Mouse (Mus musculus) R1 (cell line): ENCODE data around the gene Rftn1.

Source experiments
- DNase-seq: peaks from one replicate; pipeline ENCODE4 v3.0.0-alpha.2; 2018; ENCODE audit warnings: low read depth, low spot score

Gene Rftn1

GRCm38 (mm10) chr17:50201828-50202445, 11.5 kb upstream of the Rftn1 start:
- DNase-seq: no peak

DNA sequence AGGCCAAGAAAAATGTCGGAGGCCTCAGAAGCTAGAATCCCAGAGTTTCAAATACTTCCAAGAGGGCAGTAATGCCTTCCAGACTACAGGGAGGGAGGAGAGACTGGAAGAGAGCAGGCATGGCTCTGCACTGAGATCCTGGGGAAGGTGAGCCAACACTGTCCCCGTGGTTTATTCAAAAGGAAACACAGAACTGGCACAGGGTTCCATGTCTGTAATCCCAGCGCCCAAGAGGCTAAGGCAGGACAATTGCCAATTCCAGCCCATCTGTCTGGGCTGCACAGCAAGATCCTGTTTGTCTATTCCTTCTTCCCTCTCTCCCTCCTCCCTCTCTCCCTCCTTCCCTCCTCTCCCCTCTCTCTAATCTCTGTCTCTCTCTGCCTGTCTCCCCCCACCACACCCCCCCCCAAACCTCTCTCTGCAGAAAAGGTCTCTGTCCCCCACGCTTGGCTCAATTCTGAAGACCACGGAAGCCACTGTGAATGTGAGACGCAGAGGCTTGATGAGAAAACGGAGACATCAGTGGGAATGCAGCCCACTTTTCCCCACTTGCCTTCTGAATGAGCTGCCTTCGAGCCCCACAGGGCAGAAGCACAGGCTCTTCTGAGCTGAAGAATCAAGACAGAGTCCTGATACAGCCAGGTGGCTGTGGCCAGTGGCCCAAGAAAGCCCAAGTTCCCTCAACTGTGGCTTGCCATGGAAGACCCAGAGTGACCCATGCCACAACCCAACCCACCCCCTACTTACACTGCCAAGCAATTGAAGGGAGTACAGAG, 8.8 kb upstream of the Rftn1 start:
- no peak for DNase-seq

DNA sequence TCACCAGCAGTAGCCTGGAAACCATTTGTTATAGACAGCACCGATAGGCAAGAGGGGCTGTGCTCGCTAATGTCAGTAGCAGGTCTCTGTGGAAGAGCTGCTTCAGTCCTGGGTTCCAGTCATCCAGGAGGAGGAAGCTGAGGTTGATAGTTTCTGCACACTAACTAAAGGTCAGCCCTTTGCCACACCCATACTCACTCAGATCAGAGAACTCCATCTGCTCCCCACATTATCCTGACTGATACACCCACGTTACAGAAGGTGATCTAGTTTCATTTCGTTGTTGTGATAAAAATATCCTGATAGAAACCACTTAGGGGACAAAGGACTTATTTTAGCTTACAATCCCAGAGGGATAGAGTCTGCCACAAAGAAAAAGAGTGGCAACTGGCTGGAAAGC, 7.1 kb upstream of the Rftn1 start:
- DNase-seq: no peak

DNA sequence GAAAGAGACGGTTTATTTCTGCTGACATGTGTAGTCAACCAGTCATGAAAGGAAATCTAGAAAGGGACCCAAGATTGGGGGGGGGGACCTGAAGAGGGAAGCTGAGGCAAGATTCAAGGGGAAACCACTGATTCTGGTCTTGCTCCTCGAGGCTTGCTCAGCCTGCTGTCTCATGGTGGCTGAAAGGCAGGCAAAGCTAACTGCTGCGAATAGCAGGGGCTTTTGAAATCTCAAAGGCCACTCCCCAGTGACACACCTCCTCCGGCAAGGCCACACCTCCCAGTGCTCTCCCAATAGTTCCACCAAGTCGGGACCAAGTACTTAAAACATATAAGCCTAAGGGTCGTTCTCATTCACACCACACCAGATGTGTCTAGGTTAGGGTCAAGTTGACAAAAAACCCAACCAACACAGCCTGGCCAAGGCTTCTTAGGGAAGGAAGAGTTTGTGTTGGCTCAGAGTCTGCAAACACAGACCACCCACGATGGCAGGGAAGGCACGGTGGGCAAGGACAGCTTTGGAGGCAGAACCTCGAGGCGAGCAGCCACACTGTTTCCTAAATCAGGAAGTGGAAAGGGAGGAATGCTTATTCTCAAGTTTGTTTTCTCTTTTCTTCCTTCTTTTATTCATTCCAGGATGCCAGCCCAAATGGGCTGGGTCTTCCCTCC, 5.7 kb upstream of the Rftn1 start:
- DNase-seq: peak; percentile 26

DNA sequence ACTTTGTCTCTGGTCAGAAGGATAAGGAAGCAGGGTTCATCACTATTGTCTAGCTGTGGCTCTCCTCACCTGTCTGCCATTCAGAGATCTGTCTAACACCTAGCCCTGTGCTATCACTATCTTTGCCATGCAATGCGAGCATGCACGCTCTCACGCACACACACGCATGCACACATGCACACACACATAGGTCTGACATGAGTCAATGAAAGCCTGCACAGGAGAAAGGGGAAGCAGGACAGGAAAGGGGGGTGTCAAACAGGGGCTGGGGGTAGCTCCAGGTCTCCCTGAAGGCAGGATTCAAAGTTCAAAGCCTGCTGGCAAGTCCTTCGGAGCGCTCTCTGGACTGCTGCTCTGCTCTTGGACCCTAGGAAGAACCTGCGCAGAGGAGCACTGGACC, 4.9 kb upstream of the Rftn1 start:
- DNase-seq: no peak

DNA sequence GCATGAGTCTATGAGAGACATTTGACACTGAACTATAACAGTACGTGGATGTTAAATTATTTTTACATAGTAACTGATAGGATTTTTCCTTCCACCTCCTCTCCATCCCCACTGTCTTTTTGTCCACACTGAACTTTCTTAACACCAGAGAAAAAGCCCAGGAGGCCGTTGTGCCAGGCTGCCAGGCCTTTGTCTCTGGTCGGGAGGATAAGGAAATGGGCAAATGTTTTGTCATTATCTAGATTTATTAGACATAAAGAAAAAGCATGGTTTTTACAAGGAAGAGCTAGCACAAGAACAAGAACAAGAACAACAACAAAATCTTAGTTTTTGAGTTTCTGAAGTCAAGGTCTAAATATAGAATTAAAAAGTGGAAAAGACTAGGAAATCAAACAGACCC, 4.1 kb upstream of the Rftn1 start:
- DNase-seq: no peak

- no peak for DNase-seq
These were observed 3.2 kb upstream of the Rftn1 start for GRCm38 (mm10) chr17:50193653-50194052.

- no peak for DNase-seq
These were observed 2.0 kb upstream of the Rftn1 start for GRCm38 (mm10) chr17:50192376-50192940.

DNA sequence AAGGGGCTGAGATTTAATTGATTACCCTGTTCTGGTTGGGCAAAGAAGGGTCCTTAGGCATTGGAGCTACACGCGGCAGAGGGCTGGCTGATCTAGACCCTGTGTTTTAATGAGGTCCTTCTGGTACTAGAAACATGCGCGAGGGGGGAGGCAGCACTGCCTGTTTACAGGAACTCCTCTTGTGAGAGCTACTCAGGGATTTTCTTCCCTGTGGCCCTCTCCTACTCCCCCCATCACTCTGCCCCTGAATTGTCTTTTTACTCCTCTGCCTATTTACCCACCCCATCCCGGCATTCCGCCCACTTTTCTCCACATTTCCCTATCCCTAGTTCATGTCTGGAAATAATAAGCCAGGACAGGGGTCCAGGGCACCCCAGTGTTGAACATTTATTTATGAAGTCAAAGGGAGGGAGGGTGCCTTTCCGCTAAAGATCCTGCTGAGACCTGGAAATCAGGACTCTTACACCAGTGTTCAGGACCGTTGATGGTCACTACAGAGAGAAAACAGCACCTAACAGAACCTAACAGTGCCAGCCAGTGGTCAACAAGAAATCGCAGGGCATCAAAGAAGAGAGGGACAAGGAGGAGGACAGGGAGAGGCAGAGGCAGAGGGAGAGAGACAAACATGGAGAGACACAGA, 964 bp upstream of the Rftn1 start:
- no peak for DNase-seq

- DNase-seq: peak; percentile 72
These were observed 977 bp downstream of the Rftn1 start for GRCm38 (mm10) chr17:50189381-50190012.

DNA sequence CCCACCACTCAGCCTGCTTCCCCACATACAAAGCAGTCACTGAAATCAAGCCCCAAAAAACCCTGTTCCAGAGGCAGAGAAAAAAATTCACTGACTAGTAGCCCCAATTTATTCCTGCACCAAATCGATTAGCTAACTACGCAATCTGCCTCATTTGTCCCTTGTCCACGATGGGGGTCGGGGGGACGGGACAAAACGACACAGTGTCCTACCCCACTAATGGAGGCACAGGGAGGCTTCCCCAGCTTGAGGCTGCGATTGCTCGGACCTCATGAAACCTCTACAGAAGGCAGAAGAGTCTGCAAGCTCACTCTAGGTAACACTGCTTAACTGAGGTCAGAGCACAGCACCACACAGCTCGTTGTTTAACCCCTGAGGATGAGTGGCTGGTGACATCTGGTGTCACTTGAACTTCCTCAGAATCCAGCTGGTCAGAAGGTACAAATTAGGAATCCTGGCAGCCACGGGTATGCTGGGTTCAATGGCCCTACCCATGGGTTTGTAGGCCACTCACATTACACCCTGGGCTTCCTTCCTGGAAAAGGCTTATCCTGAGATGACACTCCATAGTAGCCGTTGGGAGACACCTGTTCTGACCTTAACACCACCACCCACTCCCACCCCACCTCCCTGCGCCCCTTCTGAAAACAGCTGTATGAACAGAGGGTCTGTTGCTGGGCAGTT, 1.7 kb downstream of the Rftn1 start:
- no peak for DNase-seq

DNA sequence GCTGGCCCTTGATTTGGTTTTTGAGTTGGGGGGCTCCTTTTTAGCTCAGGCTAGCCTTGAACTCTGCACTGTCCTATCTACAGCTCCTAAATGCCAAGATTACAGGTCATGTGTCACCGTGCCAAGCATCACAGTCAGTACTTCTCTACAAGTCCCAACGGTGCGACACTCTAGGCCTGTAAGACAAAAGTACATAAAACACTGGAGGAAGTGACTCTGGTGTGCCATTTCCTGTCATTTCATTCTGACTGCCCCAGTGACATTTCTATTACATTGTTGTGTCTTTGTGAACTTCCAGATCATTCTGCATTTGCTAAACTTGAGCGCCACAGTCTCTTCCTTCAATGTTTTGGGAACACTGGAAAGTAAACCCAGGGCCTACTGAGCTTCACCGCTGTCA, 4.9 kb downstream of the Rftn1 start:
- DNase-seq: no peak

DNA sequence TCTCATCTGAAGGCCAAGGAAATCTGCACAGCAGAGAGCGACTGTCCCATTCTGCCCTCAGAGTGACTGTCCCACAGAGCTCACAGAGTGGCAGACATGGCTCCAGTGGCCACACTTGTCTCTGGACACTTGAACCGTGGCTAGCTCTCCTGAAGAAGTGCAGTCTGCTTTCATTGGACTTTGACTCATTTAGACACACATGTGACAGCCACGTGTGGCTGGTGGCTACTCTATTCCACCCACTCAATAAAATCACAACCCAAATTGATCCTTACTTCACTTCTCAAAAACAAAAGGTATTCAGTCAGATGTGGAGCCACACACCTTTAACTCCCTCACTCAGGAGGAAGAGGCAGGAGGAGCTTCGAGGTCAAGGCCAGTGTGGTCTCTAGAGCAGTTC, 5.4 kb downstream of the Rftn1 start:
- no peak for DNase-seq

DNA sequence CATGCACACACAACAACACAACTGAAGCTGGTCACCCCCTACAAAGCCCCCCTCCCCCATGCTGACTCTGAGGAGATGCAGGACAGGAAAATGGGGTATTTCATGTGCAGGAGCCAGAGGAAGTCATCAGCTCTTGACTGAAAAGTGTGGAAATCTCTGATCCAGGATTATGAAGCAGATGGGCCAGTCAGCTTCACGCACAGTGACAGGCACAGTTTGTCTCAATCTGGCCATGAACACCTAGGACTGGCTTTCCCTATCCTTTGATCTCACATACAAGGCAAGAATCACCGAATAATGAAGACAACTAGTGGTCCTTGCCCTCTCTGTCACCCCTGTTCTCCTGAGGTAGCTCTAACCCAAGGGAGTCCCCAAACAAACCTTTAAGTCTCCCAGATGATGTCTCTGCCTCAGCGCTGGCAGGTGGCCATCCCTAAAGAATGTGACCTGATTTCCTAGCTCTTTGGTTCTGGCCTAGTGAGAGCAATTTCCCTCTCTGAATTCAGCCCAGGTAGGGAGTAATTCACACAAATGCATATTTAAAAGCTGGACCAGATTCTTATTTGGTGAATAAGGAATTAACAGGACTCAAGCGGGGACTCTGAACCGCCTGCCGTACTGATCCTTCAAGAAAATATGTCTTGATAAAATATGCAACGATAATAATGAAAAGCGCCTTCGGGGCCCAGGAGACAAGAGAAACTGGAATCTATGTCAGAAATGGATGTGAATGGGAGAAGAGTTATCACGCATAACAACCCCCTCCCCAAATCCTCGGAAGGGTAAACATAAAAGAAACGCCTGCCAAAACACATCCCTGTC, 6.0 kb downstream of the Rftn1 start:
- DNase-seq: no peak

DNA sequence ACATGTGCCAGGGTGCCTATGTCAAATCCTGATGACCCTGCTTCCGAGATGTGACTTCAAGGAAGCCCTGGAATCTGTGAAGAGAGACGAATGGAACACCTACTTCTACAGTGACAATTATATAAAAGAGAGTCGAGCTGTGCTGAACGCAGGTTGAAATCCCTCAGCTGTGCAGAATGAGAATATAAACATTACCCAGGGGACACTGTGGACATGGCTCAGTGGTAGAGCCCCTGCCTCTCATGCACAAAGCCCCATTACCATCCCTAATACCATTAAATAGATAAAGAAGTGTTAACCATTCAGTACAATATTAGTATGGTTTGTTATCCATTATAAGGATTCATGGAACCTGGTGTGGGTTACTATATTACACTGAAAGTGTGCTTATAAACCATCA, 7.2 kb downstream of the Rftn1 start:
- no peak for DNase-seq

DNA sequence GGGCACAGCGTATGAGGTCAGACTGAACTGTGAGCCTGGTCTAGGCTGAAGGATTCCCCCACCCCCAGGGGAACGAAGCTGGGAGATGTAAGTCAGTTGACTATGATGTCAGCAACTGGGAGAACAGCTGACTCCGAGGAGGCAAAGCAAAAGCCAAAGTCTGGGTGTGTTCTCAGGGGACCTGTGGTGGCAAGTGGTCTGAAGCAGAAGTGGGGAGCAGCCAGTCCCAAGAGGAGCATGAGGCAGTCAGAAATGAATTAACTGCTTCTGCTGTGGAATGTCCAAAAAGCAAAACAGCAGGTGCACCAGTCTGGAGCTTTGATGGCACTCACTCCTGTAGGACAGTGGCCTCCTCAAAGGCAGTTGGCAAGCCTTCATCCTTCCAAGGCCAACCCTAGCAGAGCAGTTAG, 7.9 kb downstream of the Rftn1 start:
- no peak for DNase-seq

GRCm38 (mm10) chr17:50180899-50181570, 9.4 kb downstream of the Rftn1 start:
- no peak for DNase-seq

DNA sequence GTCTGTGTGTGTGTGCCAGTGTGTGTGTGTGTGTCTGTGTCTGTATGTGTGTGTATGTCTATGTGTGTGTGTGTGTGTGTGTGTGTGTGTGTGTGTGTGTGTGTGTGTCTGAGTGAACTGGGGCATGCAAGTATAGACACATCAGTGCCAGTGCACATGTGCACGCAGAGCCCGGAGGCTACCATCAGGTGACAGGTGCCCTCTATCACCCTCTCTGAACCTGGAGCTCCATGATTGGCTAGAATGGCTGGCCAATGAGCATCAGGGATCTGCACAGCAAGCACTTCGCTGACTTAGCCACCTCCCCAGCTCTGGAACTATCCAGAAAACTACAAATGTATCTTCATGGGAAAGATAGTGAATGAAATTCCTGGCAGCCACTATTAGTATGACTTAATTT, 16.7 kb downstream of the Rftn1 start:
- no peak for DNase-seq

DNA sequence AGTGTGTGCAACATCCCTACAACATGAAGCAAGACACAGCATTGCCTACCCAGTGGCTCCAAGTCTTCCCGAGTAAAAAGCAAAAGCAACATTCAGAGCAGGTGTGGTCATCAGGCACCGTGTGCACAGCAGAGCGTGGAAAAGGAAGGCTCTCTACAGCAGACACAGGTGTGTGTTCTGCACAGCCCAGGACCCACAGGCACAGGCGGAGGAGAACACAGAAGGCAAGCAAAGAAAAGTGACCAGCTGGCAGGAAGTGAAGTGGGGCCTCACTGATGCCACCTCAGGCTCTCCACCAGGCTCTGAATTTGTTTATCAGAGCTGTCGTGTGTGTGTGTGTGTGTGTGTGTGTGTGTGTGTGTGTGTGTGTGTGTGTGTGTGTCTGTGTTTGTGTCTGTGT, 17.1 kb downstream of the Rftn1 start:
- DNase-seq: no peak

DNA sequence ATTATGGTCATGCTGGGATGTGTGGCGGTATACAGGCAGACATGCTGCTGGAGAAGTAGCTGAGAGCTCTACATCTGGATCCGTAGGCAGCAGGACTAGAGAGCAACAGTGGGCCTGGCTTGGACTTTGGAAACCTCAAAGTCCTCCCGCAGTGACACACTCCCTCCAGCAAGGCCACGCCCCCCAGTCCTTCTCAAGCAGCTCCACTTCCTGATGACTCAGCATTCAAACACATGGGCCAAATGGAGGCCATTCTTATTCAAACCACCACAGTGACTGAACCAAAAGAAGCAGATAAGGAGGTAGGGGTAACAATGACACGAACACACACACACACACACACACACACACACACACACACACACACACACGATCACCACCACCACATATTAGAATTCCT, 17.7 kb downstream of the Rftn1 start:
- DNase-seq: peak; percentile 27
